Mouse (Mus musculus) heart, postnatal 0 days (tissue): ENCODE measurements around the gene Rps27l. TPM values are rescaled to one million over a fixed set of nuclear protein-coding genes. Genes with fewer than 3 reads are reported as not detected.
"Not testable (repeated sequence)": the region's sequence is repeated elsewhere in the genome, so short reads cannot be mapped to it uniquely, and the experiment has no call there.

Experiments
- ATAC-seq: fragments of 200-750 bp; cut with Nextera tagmentation; 2 replicates; pipeline ENCODE4 v1.8.0; 2017; ENCODE audit warnings: low read depth, moderate number of reproducible peaks, moderate library complexity; ENCODE audit not compliant: insufficient read depth
- DNase-seq: peaks from one replicate; pipeline ENCODE4 v3.0.0-alpha.2; 2016; ENCODE audit warnings: low spot score
- H3K27ac ChIP-seq: fragments of 300-500 bp; sonication (generic); 2 replicates; pipeline ENCODE4 v1.5.1; 2014; ENCODE audit warnings: low read depth, mild to moderate bottlenecking
- H3K27me3 ChIP-seq: fragments of 300-500 bp; sonication (generic); 2 replicates; pipeline ENCODE4 v1.6.1; 2014; ENCODE audit warnings: low read length, mixed read lengths; ENCODE audit not compliant: control insufficient read depth, insufficient read depth
- H3K36me3 ChIP-seq: fragments of 300-500 bp; sonication (generic); replicated peaks from 2 replicates; pipeline ENCODE4 v1.6.1; 2014; ENCODE audit warnings: low read length, mixed read lengths; ENCODE audit not compliant: control insufficient read depth, insufficient read depth
- H3K4me1 ChIP-seq: fragments of 300-500 bp; sonication (generic); 2 replicates; pipeline ENCODE4 v1.6.1; 2014; ENCODE audit warnings: antibody characterized with exemption; ENCODE audit not compliant: control insufficient read depth, insufficient read depth
- H3K4me2 ChIP-seq: fragments of 300-500 bp; sonication (generic); 2 replicates; pipeline ENCODE4 v1.6.1; 2014; ENCODE audit warnings: low read depth, mild to moderate bottlenecking, low read length, moderate library complexity
- H3K4me3 ChIP-seq: fragments of 300-500 bp; sonication (generic); 2 replicates; pipeline ENCODE4 v1.5.1; 2014; ENCODE audit warnings: low read depth, low read length
- H3K9ac ChIP-seq: fragments of 300-500 bp; sonication (generic); replicated peaks from 2 replicates; pipeline ENCODE4 v1.6.1; 2014; ENCODE audit warnings: low read depth, low read length, mixed read lengths
- H3K9me3 ChIP-seq: fragments of 300-500 bp; sonication (generic); replicated peaks from 2 replicates; pipeline ENCODE4 v1.6.1; 2016; ENCODE audit warnings: low read length; ENCODE audit not compliant: control insufficient read depth
- CTCF ChIP-seq: IDR thresholded peaks from 2 replicates; pipeline ENCODE4 v1.5.1; 2016; ENCODE audit warnings: antibody characterized with exemption, control low read depth, low read depth
- EP300 ChIP-seq: IDR thresholded peaks from 2 replicates; pipeline ENCODE4 v1.6.1; 2016; ENCODE audit warnings: antibody characterized with exemption, low read depth
- WGBS: fragments of 180-500 bp; shearing (Covaris S2); extraction: QIAGEN DNeasy Blood & Tissue Kit; methylation state at CpG from one replicate; pipeline ENCODE4 v1.1.7; 2014; 5-methylcytosine and 5-hydroxymethylcytosine counted together
- polyA plus RNA-seq: library from polyadenylated mRNA; unstranded; fragments of >200 nt; fragmentation: Nextera tagmentation; extraction: Ambion mirVana; gene quantifications from 2 replicates; pipeline ENCODE4 v1.2.1, GENCODE M21; 2015
- total RNA-seq: library from RNA; depleted of rRNA; stranded (reverse); fragments of >200 nt; gene quantifications from 2 replicates; pipeline ENCODE4 v1.2.3, GENCODE M21; 2014; ENCODE audit warnings: low replicate concordance

Gene Rps27l
- total and polyA plus RNA-seq, 2 experiments from 2014 or later: 204 to 568 TPM

DNA sequence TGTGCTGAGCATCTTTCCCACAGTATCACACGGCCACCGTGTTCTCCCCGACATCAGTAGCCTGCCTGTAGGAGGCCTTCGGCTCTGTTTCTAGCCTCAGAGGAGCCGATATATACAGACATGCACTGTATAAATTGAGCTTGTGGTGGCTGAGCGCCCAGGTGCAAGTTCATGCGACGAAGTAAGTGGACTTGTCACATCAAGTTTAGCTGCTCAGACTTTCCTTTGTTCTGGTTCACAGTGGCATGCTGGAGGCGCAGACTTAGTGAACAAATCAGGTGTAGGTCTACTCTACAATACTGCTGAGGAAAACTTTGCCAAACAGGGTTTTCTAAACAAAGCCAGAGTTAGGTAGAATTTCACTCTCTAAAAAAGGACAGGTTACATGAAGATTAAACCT is 39.9 kb upstream of the Rps27l start:
- no peak for TF ChIP-seq CTCF
- no peak for TF ChIP-seq EP300
- ATAC-seq (no peak), DNase-seq (no peak)
- H3K27ac ChIP-seq: no peak overlapping the region
- H3K4me2 ChIP-seq: no peak overlapping the region
- no peak overlapping the region for H3K4me3 ChIP-seq
- H3K9me3 ChIP-seq: no peaks in the 10 kb centered on the region
- peaks cover 12% of the 10 kb centered on the region; the same call in 1 of the 2 replicates for H3K4me1 ChIP-seq
- 75% methylated on average over 9 of the region's 9 CpGs for WGBS
- H3K9ac ChIP-seq: no peak overlapping the region
- no peaks in the 10 kb centered on the region for H3K27me3 ChIP-seq
- H3K36me3 ChIP-seq: no peaks in the 10 kb centered on the region

GRCm38 (mm10) chr9:66907126-66907525 is 38.8 kb upstream of the Rps27l start:
- H3K4me2 ChIP-seq: no peak overlapping the region
- H3K4me3 ChIP-seq: no peak overlapping the region
- H3K27ac ChIP-seq: no peak overlapping the region
- H3K36me3 ChIP-seq: no peaks in the 10 kb centered on the region
- DNase-seq (no peak), ATAC-seq (no peak)
- H3K9ac ChIP-seq: no peak overlapping the region
- WGBS: 74% methylated on average over 8 of the region's 8 CpGs
- peaks cover 12% of the 10 kb centered on the region; the same call in 1 of the 2 replicates for H3K4me1 ChIP-seq
- H3K9me3 ChIP-seq: no peaks in the 10 kb centered on the region
- no peak for TF ChIP-seq CTCF
- no peak for TF ChIP-seq EP300
- H3K27me3 ChIP-seq: no peaks in the 10 kb centered on the region

- no peaks in the 10 kb centered on the region for H3K27me3 ChIP-seq
- TF ChIP-seq CTCF (no peak), EP300 (no peak)
- H3K4me2 ChIP-seq: no peak overlapping the region
- no peak for DNase-seq
- peaks cover 12% of the 10 kb centered on the region; the same call in 1 of the 2 replicates for H3K4me1 ChIP-seq
- no peak overlapping the region for H3K9ac ChIP-seq
- no peak overlapping the region for H3K4me3 ChIP-seq
- ATAC-seq: no peak
- 87% methylated on average over 5 of the region's 5 CpGs for WGBS
- H3K27ac ChIP-seq: no peak overlapping the region
- no peaks in the 10 kb centered on the region for H3K36me3 ChIP-seq
- no peaks in the 10 kb centered on the region for H3K9me3 ChIP-seq
These were observed 38.0 kb upstream of the Rps27l start for GRCm38 (mm10) chr9:66907746-66908397.

DNA sequence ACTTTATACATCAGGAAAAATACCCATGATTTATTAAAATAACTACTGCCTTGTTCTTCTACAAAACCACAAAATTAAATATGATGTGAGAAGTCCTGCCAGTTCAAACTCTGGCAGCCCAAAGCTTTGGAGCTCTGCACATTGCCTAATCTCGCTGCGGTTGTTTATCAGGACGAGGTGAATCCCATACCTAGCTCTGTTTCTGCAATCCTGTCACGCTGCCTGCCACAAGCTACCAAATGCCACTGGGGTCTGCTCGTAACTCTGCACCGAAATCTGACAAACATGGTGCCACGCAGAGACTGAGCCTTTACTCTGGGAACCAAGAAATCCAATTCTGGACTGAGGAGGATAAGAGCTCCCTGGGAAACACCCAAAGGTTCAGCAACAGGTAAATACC is 36.0 kb upstream of the Rps27l start:
- WGBS: 75% methylated on average over 7 of the region's 7 CpGs
- H3K9me3 ChIP-seq: no peaks in the 10 kb centered on the region
- ATAC-seq: no peak
- H3K4me2 ChIP-seq: no peak overlapping the region
- no peaks in the 10 kb centered on the region for H3K36me3 ChIP-seq
- no peaks in the 10 kb centered on the region for H3K27me3 ChIP-seq
- TF ChIP-seq CTCF (no peak), EP300 (no peak)
- H3K4me1 ChIP-seq: peaks cover 17% of the 10 kb centered on the region; the same call in 1 of the 2 replicates
- H3K9ac ChIP-seq: no peak overlapping the region
- H3K4me3 ChIP-seq: no peak overlapping the region
- H3K27ac ChIP-seq: no peak overlapping the region
- DNase-seq: no peak

- WGBS: 92% methylated on average over 5 of the region's 5 CpGs
- Histone ChIP-seq H3K4me2 (no peak overlapping the region), H3K4me3 (no peak overlapping the region), H3K27ac (no peak overlapping the region), H3K36me3 (no peaks in the 10 kb centered on the region), H3K27me3 (no peaks in the 10 kb centered on the region), H3K9me3 (no peaks in the 10 kb centered on the region), H3K4me1 (peaks cover 18% of the 10 kb centered on the region; the same call in 1 of the 2 replicates), H3K9ac (no peak overlapping the region)
- DNase-seq (no peak), ATAC-seq (no peak)
- TF ChIP-seq CTCF (no peak), EP300 (no peak)
These were observed 35.2 kb upstream of the Rps27l start for GRCm38 (mm10) chr9:66910677-66911076.

- Histone ChIP-seq H3K4me1 (peaks cover 20% of the 10 kb centered on the region), H3K27ac (no peak overlapping the region), H3K4me3 (no peak overlapping the region), H3K9me3 (no peaks in the 10 kb centered on the region), H3K36me3 (no peaks in the 10 kb centered on the region), H3K27me3 (no peaks in the 10 kb centered on the region), H3K9ac (no peak overlapping the region), H3K4me2 (no peak overlapping the region)
- TF ChIP-seq EP300 (no peak), CTCF (no peak)
- no peak for DNase-seq
- no peak for ATAC-seq
These were observed 33.6 kb upstream of the Rps27l start for GRCm38 (mm10) chr9:66912304-66912703.

DNA sequence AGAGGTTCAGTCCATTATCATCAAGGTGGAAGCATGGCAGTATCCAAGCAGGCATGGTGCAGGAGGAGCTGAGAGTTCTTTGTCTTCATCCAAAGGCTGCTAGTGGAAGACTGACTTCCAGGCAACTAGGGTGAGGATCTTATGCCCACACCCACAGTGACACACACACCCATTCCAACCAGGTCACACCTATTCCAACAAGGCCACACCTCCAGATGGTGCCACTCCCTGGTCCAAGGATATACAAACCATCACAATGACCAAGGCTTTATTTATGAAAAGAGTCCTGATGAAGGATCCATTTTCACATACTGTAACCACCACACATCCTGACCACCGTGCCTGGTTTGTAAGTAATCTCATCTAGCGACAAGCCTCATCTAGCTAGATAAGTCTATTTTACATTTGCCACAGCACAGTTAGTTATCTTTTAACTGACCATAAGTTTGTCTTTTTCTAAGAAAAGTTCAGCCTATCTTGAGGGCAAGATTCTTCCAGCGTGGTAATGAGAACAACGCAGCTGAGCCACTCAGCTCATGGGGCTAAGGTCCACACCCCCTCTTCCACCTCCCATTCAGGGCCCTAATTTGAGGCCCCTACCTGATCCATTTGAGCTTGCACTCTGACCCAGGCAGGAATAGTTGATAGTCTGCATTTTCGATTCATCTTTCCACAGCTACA is 32.5 kb upstream of the Rps27l start:
- H3K27me3 ChIP-seq, DNase-seq, H3K4me3 ChIP-seq, H3K9ac ChIP-seq, H3K4me2 ChIP-seq, H3K36me3 ChIP-seq, H3K9me3 ChIP-seq, ATAC-seq: not testable (repeated sequence)
- H3K27ac ChIP-seq: peak overlapping the region; percentile 7; the same call in 1 of the 2 replicates
- 87% methylated on average over 5 of the region's 5 CpGs for WGBS
- peaks cover 23% of the 10 kb centered on the region for H3K4me1 ChIP-seq
